Mouse (Mus musculus): Measurements from ENCODE around the gene Wfdc15a. TPM values are rescaled to one million over a fixed set of nuclear protein-coding genes. Genes with fewer than 3 reads are reported as not detected.

The Wfdc15a gene
- polyA plus RNA-seq, 1 experiment from 2014 or later, result not detected

Other genes with a start within 250 kb of the Wfdc15a start
- gene Ywhab, start 205.2 kb downstream of the Wfdc15a start, polyA plus RNA-seq (2014; fragmentation: Nextera tagmentation; extraction: Ambion mirVana), result 217 and 305 TPM in 2 replicates
- gene Pabpc1l, start 174.7 kb downstream of the Wfdc15a start, polyA plus RNA-seq (2014; fragmentation: Nextera tagmentation; extraction: Ambion mirVana), result 2.7 and 3.4 TPM in 2 replicates
- 24.1 and 36.5 TPM in 2 replicates for gene Stk4, start 129.8 kb downstream of the Wfdc15a start, polyA plus RNA-seq (2014; fragmentation: Nextera tagmentation; extraction: Ambion mirVana)
- gene Tomm34, start 129.0 kb downstream of the Wfdc15a start, polyA plus RNA-seq (2014; fragmentation: Nextera tagmentation; extraction: Ambion mirVana), result 63.4 and 70.5 TPM in 2 replicates
- 0.16 TPM in 1 of 2 replicates, not detected in the other for gene Kcns1, start 29.0 kb downstream of the Wfdc15a start, polyA plus RNA-seq (2014; fragmentation: Nextera tagmentation; extraction: Ambion mirVana)
- gene Wfdc5, start 17.4 kb downstream of the Wfdc15a start, polyA plus RNA-seq (2014; fragmentation: Nextera tagmentation; extraction: Ambion mirVana), result not detected in 2 replicates
- not detected in 2 replicates for gene Wfdc12, start 9.5 kb downstream of the Wfdc15a start, polyA plus RNA-seq (2014; fragmentation: Nextera tagmentation; extraction: Ambion mirVana)
- 76.1 and 106 TPM in 2 replicates for gene Wfdc15b, start 21.5 kb upstream of the Wfdc15a start, polyA plus RNA-seq (2014; fragmentation: Nextera tagmentation; extraction: Ambion mirVana)
- not detected in 2 replicates for gene Svs2, start 38.3 kb upstream of the Wfdc15a start, polyA plus RNA-seq (2014; fragmentation: Nextera tagmentation; extraction: Ambion mirVana)
- gene Svs3b, start 56.5 kb upstream of the Wfdc15a start, polyA plus RNA-seq (2014; fragmentation: Nextera tagmentation; extraction: Ambion mirVana), result not detected in 2 replicates
- not detected in 2 replicates for gene Svs4, start 78.3 kb upstream of the Wfdc15a start, polyA plus RNA-seq (2014; fragmentation: Nextera tagmentation; extraction: Ambion mirVana)
- not detected in 2 replicates for gene Svs3a, start 89.1 kb upstream of the Wfdc15a start, polyA plus RNA-seq (2014; fragmentation: Nextera tagmentation; extraction: Ambion mirVana)
- not detected in 2 replicates for gene Svs6, start 116.6 kb upstream of the Wfdc15a start, polyA plus RNA-seq (2014; fragmentation: Nextera tagmentation; extraction: Ambion mirVana)
- gene Svs5, start 132.6 kb upstream of the Wfdc15a start, polyA plus RNA-seq (2014; fragmentation: Nextera tagmentation; extraction: Ambion mirVana), result not detected in 2 replicates
- gene Slpi, start 189.0 kb upstream of the Wfdc15a start, polyA plus RNA-seq (2014; fragmentation: Nextera tagmentation; extraction: Ambion mirVana), result 0.44 TPM in 1 of 2 replicates, not detected in the other
- gene Rbpjl, start 203.0 kb upstream of the Wfdc15a start, polyA plus RNA-seq (2014; fragmentation: Nextera tagmentation; extraction: Ambion mirVana), result not detected in 2 replicates
- gene Matn4, start 205.0 kb upstream of the Wfdc15a start, polyA plus RNA-seq (2014; fragmentation: Nextera tagmentation; extraction: Ambion mirVana), result 0.12 and 0.20 TPM in 2 replicates
- 87.8 and 108 TPM in 2 replicates for gene Sdc4, start 243.8 kb upstream of the Wfdc15a start, polyA plus RNA-seq (2014; fragmentation: Nextera tagmentation; extraction: Ambion mirVana)